8 mouse cellular contexts compared by ENCODE assay signal in genomic region chr11:75171186-75171865, GRCm38 (mm10). TPM values are rescaled to one million over a fixed set of nuclear protein-coding genes. Genes with fewer than 3 reads are reported as not detected.
DNase-seq lines count a peak whose midpoint lies in the region; ATAC-seq and TF ChIP-seq lines count a peak whose summit lies in the region.
"Had no signal": no experiment of that assay in that cellular context is flagged by ENCODE, and none has a peak within 500 bp of the region (broad histone marks: within the 10 kb centered on the region; RNA-seq: fewer than 3 reads in every experiment).

No protein-coding gene starts in this region.

- H3K36me3 ChIP-seq in embryonic facial prominence, embryonic 12.5 days: no peaks in the 10 kb centered on the region
- no peaks in the 10 kb centered on the region for H3K36me3 ChIP-seq in hindbrain, embryonic 12.5 days
- H3K36me3 ChIP-seq in midbrain, postnatal 0 days (ENCODE audit: insufficient read depth, low read length): no peaks in the 10 kb centered on the region

- H3K9me3 ChIP-seq in embryonic facial prominence, embryonic 12.5 days: no peaks in the 10 kb centered on the region
- no peaks in the 10 kb centered on the region for H3K9me3 ChIP-seq in hindbrain, embryonic 12.5 days (replicated peaks)
- H3K9me3 ChIP-seq in midbrain, postnatal 0 days (ENCODE audit: low read length): no peaks in the 10 kb centered on the region

- TF ChIP-seq CTCF in layer of hippocampus, adult 2 months (conservative IDR thresholded peaks at IDR 0.05): no peak
- no peak for TF ChIP-seq CTCF in midbrain, postnatal 0 days (IDR thresholded peaks at IDR 0.05)

- no peak for DNase-seq in layer of hippocampus, adult 2 months (ENCODE audit: low spot score in 2 of 2)
- no peak for DNase-seq in layer of hippocampus, postnatal 25 days (ENCODE audit: extremely low spot score in 1 of 2, low spot score in 1 of 2)
- no peak for DNase-seq in midbrain, postnatal 0 days (ENCODE audit: low spot score)
- no peak for DNase-seq in left cerebral cortex, postnatal 25 days (ENCODE audit: low spot score in 2 of 2)
- DNase-seq: adrenal gland, adult 8-10 months had no signal

- H3K4me2 ChIP-seq in embryonic facial prominence, embryonic 12.5 days (replicated peaks): peak overlapping the region; percentile 86; the same call in 1 of the 2 replicates
- peak overlapping the region; percentile 80; the same call in 1 of the 2 replicates for H3K4me2 ChIP-seq in hindbrain, embryonic 12.5 days (replicated peaks)
- H3K4me2 ChIP-seq in midbrain, postnatal 0 days (ENCODE audit: low read depth, low read length, poor library complexity, severe bottlenecking): peak overlapping the region; percentile 87

- peaks cover 57% of the 10 kb centered on the region for H3K4me1 ChIP-seq in embryonic facial prominence, embryonic 12.5 days
- H3K4me1 ChIP-seq in hindbrain, embryonic 12.5 days: peaks cover 66% of the 10 kb centered on the region
- H3K4me1 ChIP-seq in midbrain, postnatal 0 days (ENCODE audit: insufficient read depth, low read length): peaks cover 9% of the 10 kb centered on the region; the same call in 1 of the 2 replicates

- no peak overlapping the region for H3K9ac ChIP-seq in embryonic facial prominence, embryonic 12.5 days
- H3K9ac ChIP-seq in hindbrain, embryonic 12.5 days: no peak overlapping the region
- H3K9ac ChIP-seq in midbrain, postnatal 0 days (replicated peaks; ENCODE audit: low read length, poor library complexity, severe bottlenecking): no peak overlapping the region

- H3K27me3 ChIP-seq in embryonic facial prominence, embryonic 12.5 days: peaks cover 70% of the 10 kb centered on the region
- H3K27me3 ChIP-seq in hindbrain, embryonic 12.5 days: peaks cover 82% of the 10 kb centered on the region
- H3K27me3 ChIP-seq in midbrain, postnatal 0 days (ENCODE audit: insufficient read depth, low read length): peaks cover 18% of the 10 kb centered on the region

- ATAC-seq in embryonic facial prominence, embryonic 12.5 days (ENCODE audit: insufficient number of reproducible peaks, insufficient read depth, low FRiP score, low TSS enrichment): no peak
- no peak for ATAC-seq in hindbrain, embryonic 12.5 days (ENCODE audit: low FRiP score)
- ATAC-seq in midbrain, postnatal 0 days (ENCODE audit: low FRiP score): no peak
- ATAC-seq in frontal cortex, adult (ENCODE audit: low TSS enrichment): no peak

- H3K4me3 ChIP-seq in layer of hippocampus, adult 2 months: no peak overlapping the region
- peak overlapping the region; percentile 66; the same call in 1 of the 2 replicates for H3K4me3 ChIP-seq in embryonic facial prominence, embryonic 12.5 days
- H3K4me3 ChIP-seq in hindbrain, embryonic 12.5 days: peak overlapping the region; percentile 68; the same call in 1 of the 2 replicates
- no peak overlapping the region for H3K4me3 ChIP-seq in midbrain, postnatal 0 days (ENCODE audit: low read depth, low read length)

- intact Hi-C loops in left cerebral cortex, postnatal 25 days (cut with DNase I): loop anchor here (10.0 kb wide), 2 partner anchors 337 to 403 kb away; partner anchors contain the start of gene Mnt

- H3K27ac ChIP-seq in layer of hippocampus, adult 2 months: peak overlapping the region; percentile 61
- no peak overlapping the region for H3K27ac ChIP-seq in embryonic facial prominence, embryonic 12.5 days
- H3K27ac ChIP-seq in hindbrain, embryonic 12.5 days: peak overlapping the region; percentile 12; the same call in 1 of the 2 replicates
- no peak overlapping the region for H3K27ac ChIP-seq in midbrain, postnatal 0 days (ENCODE audit: low read depth, low read length)

- 8% methylated on average over 17 of the region's 17 CpGs for WGBS in embryonic facial prominence, embryonic 12.5 days
- whole genome bisulfite sequencing in hindbrain, embryonic 12.5 days: 6% methylated on average over 17 of the region's 17 CpGs
- 3% methylated on average over 17 of the region's 17 CpGs for WGBS in midbrain, postnatal 0 days

RNA-seq across cellular contexts. Expression of gene Hic1, which starts 2.0 kb away (rescaled TPM):
- 1 to 10 TPM; 3.8 to 3.9 TPM for total RNA-seq in layer of hippocampus, adult 2 months (2021)
- 1 to 10 TPM; 2.5 to 3.2 TPM for total RNA-seq in layer of hippocampus, postnatal 25 days (2021)
- polyA plus RNA-seq in embryonic facial prominence, embryonic 12.5 days (2016; fragmentation: Nextera tagmentation; extraction: Ambion mirVana): 39.2 and 44.8 TPM in 2 replicates
- polyA plus RNA-seq in hindbrain, embryonic 12.5 days (2016; fragmentation: Nextera tagmentation; extraction: Ambion mirVana): 11.3 and 15.8 TPM in 2 replicates
- total RNA-seq in midbrain, postnatal 0 days (2014; rRNA removed): 7.1 and 8.0 TPM in 2 replicates
- 1.4 and 1.5 TPM in 2 replicates for polyA plus RNA-seq in midbrain, postnatal 0 days (2015; fragmentation: Nextera tagmentation; extraction: Ambion mirVana)
- total RNA-seq in left cerebral cortex, postnatal 25 days (2021): 1 to 10 TPM; 3.3 to 3.5 TPM

RNA-seq across cellular contexts. Expression of gene Ovca2, which starts 7.3 kb away (rescaled TPM):
- 10 to 100 TPM; 19.3 to 22.4 TPM for total RNA-seq in layer of hippocampus, adult 2 months (2021)
- total RNA-seq in layer of hippocampus, postnatal 25 days (2021): 10 to 100 TPM; 18.2 to 18.3 TPM
- 30.0 and 31.5 TPM in 2 replicates for polyA plus RNA-seq in embryonic facial prominence, embryonic 12.5 days (2016; fragmentation: Nextera tagmentation; extraction: Ambion mirVana)
- 23.8 and 24.5 TPM in 2 replicates for polyA plus RNA-seq in hindbrain, embryonic 12.5 days (2016; fragmentation: Nextera tagmentation; extraction: Ambion mirVana)
- total RNA-seq in midbrain, postnatal 0 days (2014; rRNA removed): 14.2 and 26.0 TPM in 2 replicates
- 10.4 and 12.7 TPM in 2 replicates for polyA plus RNA-seq in midbrain, postnatal 0 days (2015; fragmentation: Nextera tagmentation; extraction: Ambion mirVana)
- total RNA-seq in left cerebral cortex, postnatal 25 days (2021): 10 to 100 TPM; 12.4 to 13.9 TPM

RNA-seq across cellular contexts. Expression of gene Dph1, which starts 19.7 kb away (rescaled TPM):
- total RNA-seq in layer of hippocampus, adult 2 months (2021): 10 to 100 TPM; 30.7 to 31.4 TPM
- 10 to 100 TPM; 35.4 to 36.1 TPM for total RNA-seq in layer of hippocampus, postnatal 25 days (2021)
- polyA plus RNA-seq in embryonic facial prominence, embryonic 12.5 days (2016; fragmentation: Nextera tagmentation; extraction: Ambion mirVana): 22.6 and 23.3 TPM in 2 replicates
- polyA plus RNA-seq in hindbrain, embryonic 12.5 days (2016; fragmentation: Nextera tagmentation; extraction: Ambion mirVana): 14.8 and 18.6 TPM in 2 replicates
- 17.4 and 19.9 TPM in 2 replicates for total RNA-seq in midbrain, postnatal 0 days (2014; rRNA removed)
- polyA plus RNA-seq in midbrain, postnatal 0 days (2015; fragmentation: Nextera tagmentation; extraction: Ambion mirVana): 10.8 and 12.1 TPM in 2 replicates
- total RNA-seq in left cerebral cortex, postnatal 25 days (2021): 10 to 100 TPM; 26.9 to 27.2 TPM

RNA-seq across cellular contexts. Expression of gene Rtn4rl1, which starts 22.3 kb away (rescaled TPM):
- 100 to 1,000 TPM; 104 to 110 TPM for total RNA-seq in layer of hippocampus, adult 2 months (2021)
- 100 to 1,000 TPM in 1 of 2 experiments, 10 to 100 TPM in 1; 94.7 to 106 TPM for total RNA-seq in layer of hippocampus, postnatal 25 days (2021)
- 5.1 and 5.7 TPM in 2 replicates for polyA plus RNA-seq in embryonic facial prominence, embryonic 12.5 days (2016; fragmentation: Nextera tagmentation; extraction: Ambion mirVana)
- 5.1 and 5.8 TPM in 2 replicates for polyA plus RNA-seq in hindbrain, embryonic 12.5 days (2016; fragmentation: Nextera tagmentation; extraction: Ambion mirVana)
- 15.4 and 18.5 TPM in 2 replicates for total RNA-seq in midbrain, postnatal 0 days (2014; rRNA removed)
- 16.2 and 17.5 TPM in 2 replicates for polyA plus RNA-seq in midbrain, postnatal 0 days (2015; fragmentation: Nextera tagmentation; extraction: Ambion mirVana)
- 10 to 100 TPM; 76.5 to 90.2 TPM for total RNA-seq in left cerebral cortex, postnatal 25 days (2021)

Comparison
In these comparisons a context has a peak if more than half of its experiments do, and no peak if none do; other contexts are left out.
1. H3K27ac ChIP-seq: peak in layer of hippocampus, adult 2 months (single experiment) and hindbrain, embryonic 12.5 days (single experiment); none in embryonic facial prominence, embryonic 12.5 days (single experiment) and midbrain, postnatal 0 days (single experiment).
2. H3K4me3 ChIP-seq: peak in embryonic facial prominence, embryonic 12.5 days (single experiment) and hindbrain, embryonic 12.5 days (single experiment); none in layer of hippocampus, adult 2 months (single experiment) and midbrain, postnatal 0 days (single experiment).
3. Peak in every context shown above with its lines, with median percentiles within 50 percentile points of each other: H3K4me2 ChIP-seq.